Mouse (Mus musculus): ENCODE measurements at regions not wholly inside any gene's neighbourhood (a gene's known extent, or its start where the extent isn't known, plus 50 kb on each side); places are given as distances from the start of the nearest gene placed in this dataset.

DNA sequence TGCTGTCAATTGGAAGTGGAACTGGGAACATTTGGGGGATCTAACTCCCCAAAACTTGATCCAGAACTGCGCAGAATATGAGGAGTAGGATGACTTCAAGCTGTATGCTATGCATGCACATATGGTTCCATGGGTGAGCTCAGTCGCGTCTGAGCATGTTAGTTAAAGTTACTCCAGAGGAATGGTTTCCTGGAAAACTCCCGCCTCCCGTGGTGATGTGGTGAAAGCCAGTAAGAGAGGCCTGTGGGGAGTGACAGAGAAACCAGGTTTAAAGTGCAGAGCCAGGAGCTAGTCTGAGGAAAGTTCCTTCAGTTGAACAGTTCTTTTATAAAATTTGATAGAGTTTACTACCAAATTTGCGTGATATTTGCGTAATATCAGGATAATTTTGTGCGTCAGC, 73.1 kb upstream of the Haao start:
- Histone ChIP-seq H3K9me3 (ENCODE audit: control insufficient read depth, low read length) (no peaks in the 10 kb centered on the region), H3K4me1 (replicated peaks; ENCODE audit: control insufficient read depth in 2 of 2, insufficient read depth in 2 of 2, low read length in 1 of 2) (peaks cover 0 to 21% of the 10 kb centered on the region in 2 experiments; a peak in 2 of 4 replicates), H3K27me3 (ENCODE audit: control insufficient read depth, insufficient read depth, low read length) (no peaks in the 10 kb centered on the region), H3K36me3 (replicated peaks; ENCODE audit: control insufficient read depth, insufficient read depth, low read depth) (no peaks in the 10 kb centered on the region), H3K4me2 (ENCODE audit: low read depth) (no peak overlapping the region), H3K27ac (no peak overlapping the region), H3K4me3 (ENCODE audit: insufficient read depth in 1 of 2, low read depth in 2 of 2, low read length in 2 of 2) (no peak overlapping the region), H3K9ac (replicated peaks) (no peak overlapping the region)
- TF ChIP-seq EP300 (IDR thresholded peaks at IDR 0.05; ENCODE audit: low read depth), result no peak
- TF ChIP-seq CTCF (IDR thresholded peaks at IDR 0.05; ENCODE audit: low read depth), result no peak
- ATAC-seq (ENCODE audit: insufficient read depth) (no peak), DNase-seq (ENCODE audit: low read depth in 3 of 3, low spot score in 3 of 3) (no peak)
- WGBS (ENCODE audit: insufficient replicate concordance), result 68% methylated on average over 8 of the region's 8 CpGs

DNA sequence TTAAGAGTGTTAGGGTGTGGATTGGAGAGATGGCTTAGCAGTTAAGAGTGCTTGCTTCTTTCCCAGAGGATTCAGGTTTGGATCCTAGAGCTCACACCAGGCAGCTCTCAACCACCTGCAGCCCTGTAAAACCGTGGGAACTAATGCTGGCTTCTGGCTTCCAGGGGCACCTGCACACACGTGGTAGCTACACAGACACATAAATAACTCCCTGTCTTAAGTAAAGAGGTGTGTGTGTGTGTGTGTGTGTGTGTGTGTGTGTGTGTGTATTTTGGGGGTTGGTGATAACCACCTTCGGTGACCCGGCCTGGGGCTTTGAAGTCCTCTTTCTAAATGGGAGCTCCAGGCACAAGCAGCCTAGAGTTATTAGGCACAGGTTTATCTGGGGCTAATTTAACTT, 72.5 kb upstream of the Haao start:
- Histone ChIP-seq H3K36me3 (replicated peaks; ENCODE audit: control insufficient read depth, insufficient read depth, low read depth) (no peaks in the 10 kb centered on the region), H3K9ac (replicated peaks) (no peak overlapping the region), H3K4me1 (replicated peaks; ENCODE audit: control insufficient read depth in 2 of 2, insufficient read depth in 2 of 2, low read length in 1 of 2) (peaks cover 0 to 21% of the 10 kb centered on the region in 2 experiments; a peak in 2 of 4 replicates), H3K4me2 (ENCODE audit: low read depth) (no peak overlapping the region), H3K9me3 (ENCODE audit: control insufficient read depth, low read length) (no peaks in the 10 kb centered on the region), H3K27me3 (ENCODE audit: control insufficient read depth, insufficient read depth, low read length) (no peaks in the 10 kb centered on the region), H3K27ac (no peak overlapping the region), H3K4me3 (ENCODE audit: insufficient read depth in 1 of 2, low read depth in 2 of 2, low read length in 2 of 2) (no peak overlapping the region)
- no peak for TF ChIP-seq EP300 (IDR thresholded peaks at IDR 0.05; ENCODE audit: low read depth)
- TF ChIP-seq CTCF (IDR thresholded peaks at IDR 0.05; ENCODE audit: low read depth), result no peak
- DNase-seq (ENCODE audit: low read depth in 3 of 3, low spot score in 3 of 3) (no peak), ATAC-seq (ENCODE audit: insufficient read depth) (no peak)
- WGBS (ENCODE audit: insufficient replicate concordance), result 39% methylated on average over 4 of the region's 4 CpGs

DNA sequence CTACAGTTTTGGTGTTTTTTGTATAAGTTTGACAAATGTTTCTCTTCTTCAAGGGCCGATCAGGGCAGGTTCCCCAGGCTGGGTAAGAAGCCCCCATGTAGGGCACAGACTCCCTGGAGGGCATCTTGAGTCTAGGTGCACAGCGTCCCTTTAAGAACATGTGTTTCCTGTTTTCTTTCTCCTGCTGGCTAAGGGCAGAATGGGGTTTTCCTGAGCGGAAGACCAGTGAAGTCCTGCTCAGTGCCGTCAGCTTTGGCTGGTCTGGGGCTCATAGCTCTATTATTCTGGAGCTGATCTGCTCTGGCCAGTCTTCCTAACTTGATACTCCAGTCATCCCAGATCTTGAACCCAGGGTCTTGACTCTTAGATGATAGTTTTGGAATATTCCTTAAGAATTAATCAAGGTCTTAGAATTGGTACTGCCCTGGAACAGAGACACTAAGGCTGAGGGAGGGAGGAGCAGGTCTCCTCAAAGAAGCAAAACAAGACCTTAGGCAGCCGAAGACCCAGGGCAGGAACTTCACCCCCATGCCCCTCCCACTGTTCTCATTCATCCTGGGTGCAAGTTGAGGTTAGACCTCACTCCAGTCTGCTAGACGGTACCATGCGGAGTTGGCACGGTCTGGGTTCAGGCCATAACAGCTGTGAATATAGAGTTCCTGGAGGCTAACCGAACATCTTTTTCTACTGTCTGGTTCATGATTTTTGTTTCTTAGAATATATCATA, 70.8 kb upstream of the Haao start:
- no peak overlapping the region for H3K27ac ChIP-seq
- H3K4me3 ChIP-seq (ENCODE audit: insufficient read depth in 1 of 2, low read depth in 2 of 2, low read length in 2 of 2), result no peak overlapping the region
- no peaks in the 10 kb centered on the region for H3K27me3 ChIP-seq (ENCODE audit: control insufficient read depth, insufficient read depth, low read length)
- H3K4me2 ChIP-seq (ENCODE audit: low read depth), result no peak overlapping the region
- H3K4me1 ChIP-seq (replicated peaks; ENCODE audit: control insufficient read depth in 2 of 2, insufficient read depth in 2 of 2, low read length in 1 of 2), result peaks cover 0 to 11% of the 10 kb centered on the region in 2 experiments; a peak in 2 of 4 replicates
- no peaks in the 10 kb centered on the region for H3K36me3 ChIP-seq (replicated peaks; ENCODE audit: control insufficient read depth, insufficient read depth, low read depth)
- H3K9me3 ChIP-seq (ENCODE audit: control insufficient read depth, low read length), result no peaks in the 10 kb centered on the region
- ATAC-seq (ENCODE audit: insufficient read depth) (peak; percentile 18; the same call in 1 of the 2 replicates), DNase-seq (ENCODE audit: low read depth in 3 of 3, low spot score in 3 of 3) (no peak)
- 37% methylated on average over 9 of the region's 9 CpGs for WGBS (ENCODE audit: insufficient replicate concordance)
- no peak overlapping the region for H3K9ac ChIP-seq (replicated peaks)
- TF ChIP-seq EP300 (IDR thresholded peaks at IDR 0.05; ENCODE audit: low read depth), result no peak
- no peak for TF ChIP-seq CTCF (IDR thresholded peaks at IDR 0.05; ENCODE audit: low read depth)

DNA sequence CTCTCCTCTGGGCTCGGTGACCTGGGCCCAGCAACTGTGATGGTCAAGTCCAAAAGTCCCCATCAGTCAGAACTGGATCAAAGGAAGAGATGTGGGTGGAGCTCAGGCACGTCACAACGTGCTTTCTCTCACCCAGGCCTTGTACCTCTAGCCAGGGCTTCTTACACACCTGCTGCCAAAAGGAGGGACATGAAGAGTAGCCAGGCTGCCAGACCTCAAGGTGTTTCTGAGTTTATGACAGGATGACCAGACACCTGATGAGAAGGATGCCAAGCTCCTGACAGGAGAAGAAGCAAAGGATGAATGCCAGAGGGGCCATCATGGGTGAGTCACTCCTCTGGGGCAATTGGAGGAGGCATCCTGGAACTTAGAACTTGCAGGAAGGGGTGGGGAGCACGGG, 70.0 kb upstream of the Haao start:
- no peaks in the 10 kb centered on the region for H3K36me3 ChIP-seq (replicated peaks; ENCODE audit: control insufficient read depth, insufficient read depth, low read depth)
- H3K4me1 ChIP-seq (replicated peaks; ENCODE audit: control insufficient read depth in 2 of 2, insufficient read depth in 2 of 2, low read length in 1 of 2), result peaks cover 0 to 9% of the 10 kb centered on the region in 2 experiments; a peak in 2 of 4 replicates
- TF ChIP-seq CTCF (IDR thresholded peaks at IDR 0.05; ENCODE audit: low read depth) (no peak), EP300 (IDR thresholded peaks at IDR 0.05; ENCODE audit: low read depth) (no peak)
- H3K27me3 ChIP-seq (ENCODE audit: control insufficient read depth, insufficient read depth, low read length), result no peaks in the 10 kb centered on the region
- H3K9ac ChIP-seq (replicated peaks), result no peak overlapping the region
- DNase-seq (ENCODE audit: low read depth in 3 of 3, low spot score in 3 of 3) (no peak), ATAC-seq (ENCODE audit: insufficient read depth) (no peak)
- no peak overlapping the region for H3K4me2 ChIP-seq (ENCODE audit: low read depth)
- no peak overlapping the region for H3K27ac ChIP-seq
- H3K9me3 ChIP-seq (ENCODE audit: control insufficient read depth, low read length), result no peaks in the 10 kb centered on the region
- H3K4me3 ChIP-seq (ENCODE audit: insufficient read depth in 1 of 2, low read depth in 2 of 2, low read length in 2 of 2), result no peak overlapping the region
- WGBS (ENCODE audit: insufficient replicate concordance), result 52% methylated on average over 4 of the region's 4 CpGs

DNA sequence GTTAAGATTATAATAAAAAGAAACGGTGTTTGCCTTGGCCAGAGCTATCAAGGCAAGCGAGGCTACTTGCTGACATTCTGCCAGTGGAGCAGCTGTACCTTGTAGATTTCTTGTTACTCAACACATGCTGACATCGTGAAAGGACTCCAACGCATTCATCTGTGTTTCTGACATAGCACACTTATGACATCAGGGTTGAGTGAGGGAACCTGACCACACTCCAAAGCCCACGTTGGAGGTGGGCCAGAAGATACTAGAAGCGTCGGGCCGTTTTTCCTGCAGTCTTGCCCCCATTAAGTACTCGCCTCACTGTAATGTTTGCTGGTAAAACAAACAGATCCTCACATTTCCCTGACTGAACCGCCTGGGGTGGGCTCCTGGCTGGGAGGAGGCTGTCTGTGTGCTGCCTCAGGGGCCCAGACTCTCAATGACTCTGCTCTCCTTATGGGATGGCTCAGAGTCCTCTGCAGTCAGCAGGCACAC, 69.0 kb upstream of the Haao start:
- no peak overlapping the region for H3K4me2 ChIP-seq (ENCODE audit: low read depth)
- no peak overlapping the region for H3K27ac ChIP-seq
- no peak overlapping the region for H3K9ac ChIP-seq (replicated peaks)

More for the DNA sequence above, 69.0 kb upstream of the Haao start:
- DNase-seq (ENCODE audit: low read depth in 3 of 3, low spot score in 3 of 3) (no peak), ATAC-seq (ENCODE audit: insufficient read depth) (no peak)
- H3K9me3 ChIP-seq (ENCODE audit: control insufficient read depth, low read length), result no peaks in the 10 kb centered on the region
- TF ChIP-seq EP300 (IDR thresholded peaks at IDR 0.05; ENCODE audit: low read depth) (no peak), CTCF (IDR thresholded peaks at IDR 0.05; ENCODE audit: low read depth) (no peak)
- no peaks in the 10 kb centered on the region for H3K36me3 ChIP-seq (replicated peaks; ENCODE audit: control insufficient read depth, insufficient read depth, low read depth)
- 39% methylated on average over 10 of the region's 10 CpGs for WGBS (ENCODE audit: insufficient replicate concordance)
- no peaks in the 10 kb centered on the region for H3K27me3 ChIP-seq (ENCODE audit: control insufficient read depth, insufficient read depth, low read length)
- H3K4me3 ChIP-seq (ENCODE audit: insufficient read depth in 1 of 2, low read depth in 2 of 2, low read length in 2 of 2), result no peak overlapping the region
- H3K4me1 ChIP-seq (replicated peaks; ENCODE audit: control insufficient read depth in 2 of 2, insufficient read depth in 2 of 2, low read length in 1 of 2), result peaks cover 0 to 9% of the 10 kb centered on the region in 2 experiments; a peak in 2 of 4 replicates

All from liver, embryonic 14.5 days (tissue).